Mouse (Mus musculus) frontal cortex, adult (tissue): Measurements from ENCODE around the gene Cyp4f37.

Experiments used
- ATAC-seq: cut with Nextera tagmentation; 2 replicates; pipeline ENCODE4 v1.9.2; 2017; ENCODE audit warnings: mild to moderate bottlenecking, moderate library complexity, mixed read lengths; ENCODE audit not compliant: low TSS enrichment

Gene Cyp4f37

GRCm38 (mm10) chr17:32685048-32685750, 64.1 kb downstream of the Cyp4f37 start, which contains the start of gene Cyp4f15:
TSS of gene Cyp4f15 (plus strand) at chr17:32685627.
- no peak for ATAC-seq
